Mouse (Mus musculus) MEL (cell line): ENCODE results near the gene Ube2g2. TPM values are rescaled to one million over a fixed set of nuclear protein-coding genes. Genes with fewer than 3 reads are reported as not detected.

Experiments
- DNase-seq: peaks from one replicate; pipeline ENCODE4 v3.0.0; 2011; ENCODE audit warnings: low read depth, low spot score
- H3K27ac ChIP-seq: 2 replicates; pipeline ENCODE4 v1.5.1; 2012; ENCODE audit warnings: low read depth, mild to moderate bottlenecking, control low read depth, low read length, moderate library complexity; ENCODE audit not compliant: control insufficient read depth
- H3K27me3 ChIP-seq, 2 experiments: fragments of 150-350 bp in 1 of 2; sonication (generic) in 1 of 2; 2 replicates each; pipeline ENCODE4 v1.6.1; 2012; ENCODE audit warnings: low read length in 2 of 2, mild to moderate bottlenecking in 2 of 2, improper control_type of control experiment in 1 of 2, moderate library complexity in 1 of 2; ENCODE audit not compliant: insufficient read depth in 2 of 2, control insufficient read depth in 1 of 2
- H3K36me3 ChIP-seq, 2 experiments: 2 replicates each; pipeline ENCODE4 v1.6.1; 2012 to 2014; ENCODE audit warnings: low read length in 2 of 2, improper control_type of control experiment in 1 of 2, inconsistent platforms in 1 of 2, mild to moderate bottlenecking in 1 of 2; ENCODE audit not compliant: insufficient read depth in 2 of 2, control insufficient read depth in 1 of 2
- H3K4me1 ChIP-seq, 2 experiments: fragments of 150-350 bp in 1 of 2; sonication (generic) in 1 of 2; 2 replicates each; pipeline ENCODE4 v1.6.1; 2012; ENCODE audit warnings: low read length in 2 of 2, improper control_type of control experiment in 1 of 2, mild to moderate bottlenecking in 1 of 2; ENCODE audit not compliant: insufficient read depth in 2 of 2, control insufficient read depth in 1 of 2
- H3K4me3 ChIP-seq, 2 experiments: fragments of 150-350 bp in 1 of 2; sonication (generic) in 1 of 2; 2 replicates each; pipeline ENCODE4 v1.5.1; 2012; ENCODE audit warnings: low read depth in 2 of 2, low read length in 2 of 2, mild to moderate bottlenecking in 2 of 2, moderate library complexity in 2 of 2, control low read depth in 1 of 2, improper control_type of control experiment in 1 of 2; ENCODE audit not compliant: control insufficient read depth in 1 of 2, insufficient read depth in 1 of 2
- H3K79me2 ChIP-seq: 2 replicates; pipeline ENCODE4 v1.6.1; 2012; ENCODE audit warnings: mild to moderate bottlenecking, low read length, moderate library complexity; ENCODE audit not compliant: control insufficient read depth, poor library complexity, insufficient read depth
- H3K9ac ChIP-seq: 2 replicates; pipeline ENCODE4 v1.6.1; 2012; ENCODE audit warnings: low read depth, mild to moderate bottlenecking, control low read depth, low read length, moderate library complexity; ENCODE audit not compliant: control insufficient read depth, poor library complexity, severe bottlenecking
- H3K9me3 ChIP-seq: fragments of 150-350 bp; sonication (generic); replicated peaks from 2 replicates; pipeline ENCODE4 v1.6.1; 2012; ENCODE audit warnings: mild to moderate bottlenecking, low read length, improper control_type of control experiment, moderate library complexity; ENCODE audit not compliant: insufficient read depth
- CHD1 ChIP-seq: IDR thresholded peaks from 2 replicates; pipeline ENCODE4 v1.6.1; 2012; ENCODE audit warnings: low read depth, mild to moderate bottlenecking, inconsistent platforms, low read length, improper control_type of control experiment
- ELF1 ChIP-seq: IDR thresholded peaks from 2 replicates; pipeline ENCODE4 v1.6.1; 2014; ENCODE audit warnings: low read depth, mild to moderate bottlenecking, inconsistent platforms, low read length, improper control_type of control experiment, moderate library complexity
- EP300 ChIP-seq, 2 experiments: IDR thresholded peaks; 2 replicates each; pipeline ENCODE4 v1.6.1; 2011; ENCODE audit warnings: improper control_type of control experiment in 2 of 2, low read length in 2 of 2, low read depth in 1 of 2, mild to moderate bottlenecking in 1 of 2
- HCFC1 ChIP-seq: IDR thresholded peaks from 2 replicates; pipeline ENCODE4 v1.6.1; 2012; ENCODE audit warnings: low read depth, mild to moderate bottlenecking, inconsistent platforms, low read length, improper control_type of control experiment, moderate library complexity
- JUND ChIP-seq: IDR thresholded peaks from 2 replicates; pipeline ENCODE4 v1.6.1; 2011; ENCODE audit warnings: low read depth, mild to moderate bottlenecking, improper control_type of control experiment, low read length
- KAT2A ChIP-seq: conservative IDR thresholded peaks from 2 replicates; pipeline ENCODE4 v1.6.1; 2012; ENCODE audit warnings: low read depth, low read length, improper control_type of control experiment, inconsistent platforms
- MAZ ChIP-seq: IDR thresholded peaks from 2 replicates; pipeline ENCODE4 v1.6.1; 2012; ENCODE audit warnings: low read depth, mild to moderate bottlenecking, inconsistent platforms, low read length, improper control_type of control experiment
- MEF2A ChIP-seq: IDR thresholded peaks from 2 replicates; pipeline ENCODE4 v1.6.1; 2014; ENCODE audit warnings: low read depth, mild to moderate bottlenecking, inconsistent platforms, low read length, improper control_type of control experiment; ENCODE audit not compliant: poor library complexity, insufficient replicate concordance, severe bottlenecking; ENCODE audit errors: extremely low read depth
- MXI1 ChIP-seq: IDR thresholded peaks from 2 replicates; pipeline ENCODE4 v1.6.1; 2011; ENCODE audit warnings: mild to moderate bottlenecking, low read depth, low read length, improper control_type of control experiment
- MYB ChIP-seq: IDR thresholded peaks from 2 replicates; pipeline ENCODE4 v1.6.1; 2011; ENCODE audit warnings: mild to moderate bottlenecking, low read depth, low read length, improper control_type of control experiment
- NELFE ChIP-seq: IDR thresholded peaks from 2 replicates; pipeline ENCODE4 v1.6.1; 2011; ENCODE audit warnings: low read depth, low read length, improper control_type of control experiment
- NRF1 ChIP-seq: IDR thresholded peaks from 2 replicates; pipeline ENCODE4 v1.6.1; 2014; ENCODE audit warnings: low read depth, mild to moderate bottlenecking, inconsistent platforms, low read length, improper control_type of control experiment, moderate library complexity; ENCODE audit not compliant: poor library complexity, insufficient read depth, severe bottlenecking
- POLR2A ChIP-seq, 2 experiments: IDR thresholded peaks; 2 replicates each; pipeline ENCODE4 v1.6.1; 2011 to 2012; ENCODE audit warnings: low read length in 2 of 2, mild to moderate bottlenecking in 2 of 2, control low read depth in 1 of 2, improper control_type of control experiment in 1 of 2, low read depth in 1 of 2, moderate library complexity in 1 of 2; ENCODE audit not compliant: control insufficient read depth in 1 of 2, insufficient read depth in 1 of 2, poor library complexity in 1 of 2
- POLR2AphosphoS5 ChIP-seq: IDR thresholded peaks from 2 replicates; pipeline ENCODE4 v1.6.1; 2012; ENCODE audit warnings: low read depth, borderline replicate concordance, mild to moderate bottlenecking, inconsistent platforms, low read length, moderate library complexity, mixed read lengths
- SIN3A ChIP-seq: IDR thresholded peaks from 2 replicates; pipeline ENCODE4 v1.6.1; 2012; ENCODE audit warnings: low read length, improper control_type of control experiment, inconsistent platforms
- TAL1 ChIP-seq: IDR thresholded peaks from 2 replicates; pipeline ENCODE4 v1.6.1; 2012; ENCODE audit warnings: mild to moderate bottlenecking, inconsistent platforms, low read length, moderate library complexity, mixed read lengths
- UBTF ChIP-seq: IDR thresholded peaks from 2 replicates; pipeline ENCODE4 v1.6.1; 2012; ENCODE audit warnings: low read depth, mild to moderate bottlenecking, inconsistent platforms, low read length, improper control_type of control experiment, moderate library complexity, borderline replicate concordance; ENCODE audit not compliant: insufficient read depth
- ZC3H11A ChIP-seq: IDR thresholded peaks from 2 replicates; pipeline ENCODE4 v1.6.1; 2012; ENCODE audit warnings: low read depth, mild to moderate bottlenecking, inconsistent platforms, low read length, improper control_type of control experiment
- ZKSCAN1 ChIP-seq: IDR thresholded peaks from 2 replicates; pipeline ENCODE4 v1.6.1; 2012; ENCODE audit warnings: low read depth, mild to moderate bottlenecking, inconsistent platforms, low read length, improper control_type of control experiment, moderate library complexity
- ZNF384 ChIP-seq: IDR thresholded peaks from 2 replicates; pipeline ENCODE4 v1.6.1; 2012; ENCODE audit warnings: low read depth, mild to moderate bottlenecking, inconsistent platforms, low read length, improper control_type of control experiment
- polyA plus RNA-seq, 2 experiments: library from polyadenylated mRNA; stranded (reverse) in 1 of 2; unstranded in 1 of 2; fragments of >175 nt in 1 of 2; fragments of >200 nt in 1 of 2; gene quantifications; 2 replicates each; pipeline versions ENCODE4 v1.2.1 to v1.2.4; 2012; ENCODE audit warnings: low replicate concordance in 2 of 2, low read depth in 1 of 2; ENCODE audit not compliant: insufficient read length in 2 of 2, insufficient read depth in 1 of 2, missing spikeins in 1 of 2
- total RNA-seq: library from RNA; depleted of rRNA; stranded (reverse); fragments of 300-350 nt; gene quantifications from 2 replicates; pipeline ENCODE4 v1.2.3, GENCODE M21; 2012

Ube2g2 gene
- total and polyA plus RNA-seq, 3 experiments: 62.4 to 112 TPM; not detected in 1

- TF ChIP-seq ZNF384: no peak
- peak; percentile 87 for TF ChIP-seq MXI1
- 0 out of 2 replicates have a peak, but pooled peaks have one; percentile 67 for TF ChIP-seq UBTF
- no peak for TF ChIP-seq TAL1
- no peak; the same call in 1 of the 2 replicates for TF ChIP-seq MAZ
- no peak for TF ChIP-seq ZKSCAN1
- TF ChIP-seq NELFE: peak; percentile 79
- TF ChIP-seq NRF1: peak; percentile 48; the same call in 1 of the 2 replicates
- no peak for TF ChIP-seq ZC3H11A
- peak in 1 of 2 experiments; percentile 3; a peak in 1 of 4 replicates for TF ChIP-seq EP300 (IDR thresholded peaks at IDR 0.05; ENCODE audit: low read depth in 1 of 2, low read length in 2 of 2)
- TF ChIP-seq CHD1: no peak
- TF ChIP-seq POLR2AphosphoS5: no peak
- TF ChIP-seq ELF1: peak; percentile 95
- TF ChIP-seq MYB: 0 out of 2 replicates have a peak, but pooled peaks have one; percentile 8
- TF ChIP-seq MEF2A: no peak
- TF ChIP-seq HCFC1: peak; percentile 53; the same call in 1 of the 2 replicates
- peak; percentile 71 for TF ChIP-seq SIN3A
Measured at GRCm38 (mm10) chr10:77605908-77606826, 15.9 kb upstream of the Ube2g2 start, which contains the start of the genes Sumo3 and Gm49325 (continued).

GRCm38 (mm10) chr10:77606855-77607254 is 15.2 kb upstream of the Ube2g2 start:
- Histone ChIP-seq H3K4me1 (peaks cover 6 to 26% of the 10 kb centered on the region in 2 experiments; a peak in 3 of 4 replicates), H3K27me3 (no peaks in the 10 kb centered on the region), H3K9ac (peak overlapping the region; percentile 97), H3K36me3 (peaks cover 9 to 21% of the 10 kb centered on the region in 2 experiments), H3K9me3 (no peaks in the 10 kb centered on the region), H3K27ac (peak overlapping the region; percentile 79), H3K79me2 (peaks cover 31% of the 10 kb centered on the region), H3K4me3 (peak overlapping the region; percentile 94)
- DNase-seq: peak; percentile 45
- TF ChIP-seq ZKSCAN1 (no peak), EP300 (IDR thresholded peaks at IDR 0.05; ENCODE audit: low read depth in 1 of 2, low read length in 2 of 2) (no peak), KAT2A (no peak), POLR2A (IDR thresholded peaks at IDR 0.05; ENCODE audit: control insufficient read depth in 1 of 2, insufficient read depth in 1 of 2, low read depth in 1 of 2, low read length in 2 of 2, poor library complexity in 1 of 2) (0 out of 4 replicates have a peak, but pooled peaks of 1 of the 2 experiments have one; percentile 14), JUND (no peak)
